Mouse (Mus musculus) liver, embryonic 18 days (tissue): Measurements from ENCODE around the gene Shisa8. TPM values are rescaled to one million over a fixed set of nuclear protein-coding genes. Genes with fewer than 3 reads are reported as not detected.

Source experiments
- polyA plus RNA-seq: library from polyadenylated mRNA; depleted of rRNA; stranded (reverse); fragments of >200 nt; gene quantifications from 2 replicates; pipeline ENCODE4 v1.2.3, GENCODE M21; 2012; rRNA removed

The Shisa8 gene
- 0.12 TPM in 2 replicates for polyA plus RNA-seq

DNA sequence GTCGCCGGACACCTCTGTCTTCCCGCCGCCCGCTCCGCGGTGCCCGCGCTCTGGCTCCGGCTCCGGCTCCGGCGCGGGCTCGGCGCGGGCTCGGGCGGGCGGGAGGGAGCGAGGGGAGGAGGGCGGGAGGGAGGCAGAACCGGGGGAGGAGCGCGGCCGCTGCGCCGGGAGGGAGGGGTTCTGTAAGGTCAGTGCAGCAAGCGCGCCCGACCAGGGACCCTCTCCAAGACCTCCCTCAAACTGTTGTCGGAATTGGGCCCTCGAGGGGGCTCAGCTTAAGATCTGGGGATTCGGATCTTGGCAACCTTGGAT is at the start of gene Shisa8:
TSS of gene Shisa8 (minus strand) at position 64 of the 312 bp plus-strand sequence.

DNA sequence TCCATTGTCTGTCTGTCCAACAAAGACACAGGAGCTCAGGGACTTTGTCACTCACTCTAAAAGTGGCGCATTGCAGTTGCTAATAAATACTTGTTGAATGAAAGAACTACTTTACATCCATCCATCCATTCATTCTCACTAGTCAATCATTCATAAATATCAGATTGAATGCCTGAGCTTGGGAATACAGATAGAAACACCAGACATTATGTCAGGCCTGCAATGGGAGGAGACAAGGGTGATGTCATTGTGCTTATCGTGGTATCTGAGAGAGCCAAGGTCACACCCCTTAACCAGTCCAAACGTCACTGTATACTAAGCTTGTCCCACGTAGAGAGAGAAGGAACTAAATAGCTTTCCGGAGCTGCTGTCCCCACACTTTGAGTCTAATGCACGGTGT is 39.5 kb upstream of the Shisa8 start, which contains the start of gene 1500009C09Rik:
TSS of gene 1500009C09Rik (plus strand) at position 301 of the 400 bp plus-strand sequence.

DNA sequence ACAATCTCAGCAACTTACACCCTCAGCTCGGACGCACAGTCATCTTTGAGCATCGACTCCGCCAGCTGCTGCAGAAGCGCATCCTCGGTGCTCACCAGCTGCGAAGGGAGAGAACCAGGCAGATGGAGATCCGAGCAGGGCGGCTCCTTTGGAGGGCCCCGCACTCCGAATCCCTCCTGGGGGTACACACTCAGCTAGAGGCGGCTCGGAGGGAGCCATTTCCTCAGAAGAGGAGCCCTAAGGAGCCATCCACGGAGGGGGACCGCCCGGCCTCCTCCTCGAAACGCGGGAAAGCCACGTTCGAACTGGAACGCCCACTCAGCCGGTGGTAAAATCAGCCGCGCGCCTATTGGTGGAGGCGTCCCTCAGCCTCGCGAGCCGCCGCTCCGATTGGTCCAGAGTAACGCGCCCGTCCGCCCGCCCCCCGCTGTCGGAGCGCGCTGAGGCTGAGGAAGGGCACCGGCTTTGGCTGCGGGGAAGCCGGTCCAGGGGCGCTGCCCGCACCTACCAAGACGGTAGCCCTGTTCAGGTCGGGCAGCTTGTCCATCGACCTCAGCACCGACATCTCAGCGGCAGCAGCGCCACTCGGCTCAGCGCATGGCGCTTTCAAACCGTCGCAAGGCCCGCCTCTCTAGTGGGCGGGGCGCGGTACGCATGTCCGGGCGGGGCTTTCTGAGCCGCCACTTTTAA is 31.6 kb upstream of the Shisa8 start, which contains the start of gene Cenpm:
TSS of gene Cenpm (minus strand) at position 634 of the 690 bp plus-strand sequence.

DNA sequence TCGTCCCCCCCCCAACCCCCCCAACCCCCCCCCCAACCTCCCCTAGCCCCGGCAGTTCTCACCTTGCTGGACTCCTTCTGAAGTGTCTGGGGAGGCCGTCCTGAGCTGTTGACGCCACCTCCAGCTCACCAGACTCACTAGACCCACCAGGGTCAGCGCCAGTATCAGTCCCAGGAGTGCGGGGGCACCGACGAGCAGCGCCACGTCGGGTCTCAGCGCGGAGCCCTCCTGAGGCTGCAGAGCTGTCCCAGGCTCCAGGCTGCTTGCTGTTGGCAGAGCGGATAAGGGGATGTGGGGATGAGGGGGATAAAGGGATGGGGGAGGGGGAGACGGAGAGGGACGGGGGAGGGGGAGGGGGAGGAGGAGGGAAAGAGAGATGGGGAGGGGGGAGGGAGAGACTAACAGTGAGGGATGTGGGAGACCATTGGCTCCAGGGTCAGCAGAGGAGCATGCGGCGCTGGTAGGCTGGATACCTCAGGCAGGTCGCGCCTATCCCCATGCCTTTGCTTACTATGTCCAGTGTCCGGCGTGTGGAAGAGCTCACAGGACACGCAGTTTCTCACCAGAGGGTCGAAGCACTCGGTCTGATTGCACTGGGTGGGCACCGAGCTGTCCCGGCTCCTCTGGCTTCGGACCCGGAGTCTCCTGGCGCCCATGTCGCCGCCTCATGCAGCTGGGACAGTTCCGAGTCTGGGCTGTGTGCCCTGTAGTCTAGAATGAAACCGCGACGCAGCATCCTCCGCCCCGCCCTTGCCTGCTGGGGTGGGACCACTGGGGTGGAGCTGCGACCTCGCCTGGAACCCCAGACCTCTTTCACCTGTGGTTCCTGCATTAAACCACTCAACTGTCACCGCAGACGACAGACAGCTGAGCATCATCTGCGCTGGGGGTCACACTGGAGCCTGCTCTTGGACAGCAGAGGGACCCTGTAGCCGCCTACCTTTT is 11.3 kb upstream of the Shisa8 start, which contains the start of gene Tnfrsf13c:
TSS of gene Tnfrsf13c (minus strand) at position 713 of the 945 bp plus-strand sequence.

Other genes with a start within 250 kb of the Shisa8 start
- gene 1700029P11Rik, start 232.3 kb downstream of the Shisa8 start, polyA plus RNA-seq: not detected in 2 replicates
- gene Xrcc6, start 225.0 kb downstream of the Shisa8 start, polyA plus RNA-seq: 17.3 and 18.0 TPM in 2 replicates
- gene Desi1, start 179.0 kb downstream of the Shisa8 start, polyA plus RNA-seq: 12.0 and 12.1 TPM in 2 replicates
- 53.1 TPM in 2 replicates for gene Snu13, start 165.2 kb downstream of the Shisa8 start, polyA plus RNA-seq
- gene 4930407I10Rik, start 153.7 kb downstream of the Shisa8 start, polyA plus RNA-seq: not detected in 2 replicates
- gene Mei1, start 142.8 kb downstream of the Shisa8 start, polyA plus RNA-seq: not detected in 2 replicates
- 4.2 and 4.4 TPM in 2 replicates for gene Ccdc134, start 84.9 kb downstream of the Shisa8 start, polyA plus RNA-seq
- gene Srebf2, start 65.6 kb downstream of the Shisa8 start, polyA plus RNA-seq: 24.5 and 28.5 TPM in 2 replicates
- 1.4 and 2.6 TPM in 2 replicates for gene Tnfrsf13c, start 11.6 kb upstream of the Shisa8 start, polyA plus RNA-seq
- gene Cenpm, start 31.9 kb upstream of the Shisa8 start, polyA plus RNA-seq: 9.2 and 10.9 TPM in 2 replicates
- gene 1500009C09Rik, start 39.6 kb upstream of the Shisa8 start, polyA plus RNA-seq: not detected in 2 replicates
- 0.05 and 0.06 TPM in 2 replicates for gene Sept3, start 62.1 kb upstream of the Shisa8 start, polyA plus RNA-seq
- gene Wbp2nl, start 86.1 kb upstream of the Shisa8 start, polyA plus RNA-seq: 0.04 and 0.05 TPM in 2 replicates
- 45.1 and 48.9 TPM in 2 replicates for gene Naga, start 126.1 kb upstream of the Shisa8 start, polyA plus RNA-seq
- gene Pheta2, start 126.1 kb upstream of the Shisa8 start, polyA plus RNA-seq: 10.9 and 11.4 TPM in 2 replicates
- gene Smdt1, start 126.1 kb upstream of the Shisa8 start, polyA plus RNA-seq: 86.6 and 90.5 TPM in 2 replicates
- gene Ndufa6, start 141.5 kb upstream of the Shisa8 start, polyA plus RNA-seq: 479 and 545 TPM in 2 replicates
- gene Cyp2d22, start 167.4 kb upstream of the Shisa8 start, polyA plus RNA-seq: 45.3 and 51.9 TPM in 2 replicates
- 0.31 and 0.43 TPM in 2 replicates for gene Cyp2d11, start 181.2 kb upstream of the Shisa8 start, polyA plus RNA-seq
- 139 and 151 TPM in 2 replicates for gene Cyp2d10, start 194.4 kb upstream of the Shisa8 start, polyA plus RNA-seq
- 64.7 and 68.7 TPM in 2 replicates for gene Cyp2d9, start 220.6 kb upstream of the Shisa8 start, polyA plus RNA-seq